Mouse (Mus musculus): ENCODE data around the gene Ripor2.

Gene Ripor2

DNA sequence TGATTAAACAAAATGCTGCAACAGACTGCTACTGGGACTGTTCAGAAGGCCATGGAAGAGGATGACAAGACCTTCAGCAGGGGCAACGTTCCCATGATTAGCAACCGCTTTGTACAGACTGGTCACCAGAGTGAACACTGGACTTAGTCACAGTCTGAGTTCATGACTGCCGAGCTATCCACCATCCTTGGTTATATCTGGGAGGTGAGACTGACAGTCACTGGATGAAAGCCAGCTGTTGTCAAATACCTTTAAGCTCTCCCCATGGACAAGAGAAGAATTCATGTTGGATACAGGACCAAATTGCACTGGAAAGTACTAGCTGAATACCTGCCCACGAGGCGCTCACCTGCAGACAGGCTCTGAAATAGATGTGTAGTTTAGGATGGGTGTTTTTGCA lies 2.4 kb downstream of the Ripor2 start:
- DNase-seq (ENCODE audit: low spot score) = no peak

DNA sequence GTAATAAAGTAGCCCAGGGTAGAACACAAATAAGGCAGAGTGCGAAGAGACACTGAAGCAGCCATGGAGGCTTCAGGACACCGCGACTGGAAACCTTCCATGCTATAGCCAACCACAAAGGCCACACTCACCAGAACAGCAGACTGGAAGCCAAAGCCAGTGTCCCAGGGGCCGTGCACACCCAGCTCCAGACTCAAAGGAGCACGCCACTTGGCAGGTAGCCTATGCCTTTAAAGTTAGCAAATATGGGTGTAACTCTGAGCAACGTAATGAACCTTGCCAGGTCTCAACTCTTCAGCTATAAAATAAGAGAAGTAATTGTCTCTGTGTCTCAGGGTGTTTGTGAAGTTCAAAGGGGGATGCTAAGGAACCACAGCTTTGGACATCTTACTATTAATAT lies 2.9 kb downstream of the Ripor2 start:
- DNase-seq (ENCODE audit: low spot score) = no peak

DNA sequence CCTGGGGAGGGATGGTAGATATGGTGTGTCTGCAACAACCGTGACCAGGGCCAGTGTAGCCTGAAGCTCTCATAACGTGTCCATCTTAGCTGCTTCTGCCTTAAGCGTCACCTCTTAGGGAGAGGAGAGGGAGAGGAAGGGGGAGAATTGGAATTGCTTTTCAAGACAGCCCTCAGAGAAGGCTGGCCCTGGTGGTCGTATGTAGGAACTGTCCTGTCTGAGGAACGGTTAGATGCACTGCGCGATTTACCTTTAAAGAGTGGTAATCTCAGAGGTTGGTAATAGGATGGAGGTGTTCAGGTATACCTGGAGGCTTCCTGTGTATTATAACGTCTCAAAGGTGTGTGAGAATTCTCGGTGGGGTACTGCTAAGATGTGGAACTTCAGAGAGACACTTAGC lies 3.4 kb downstream of the Ripor2 start:
- DNase-seq (ENCODE audit: low spot score) = no peak

DNA sequence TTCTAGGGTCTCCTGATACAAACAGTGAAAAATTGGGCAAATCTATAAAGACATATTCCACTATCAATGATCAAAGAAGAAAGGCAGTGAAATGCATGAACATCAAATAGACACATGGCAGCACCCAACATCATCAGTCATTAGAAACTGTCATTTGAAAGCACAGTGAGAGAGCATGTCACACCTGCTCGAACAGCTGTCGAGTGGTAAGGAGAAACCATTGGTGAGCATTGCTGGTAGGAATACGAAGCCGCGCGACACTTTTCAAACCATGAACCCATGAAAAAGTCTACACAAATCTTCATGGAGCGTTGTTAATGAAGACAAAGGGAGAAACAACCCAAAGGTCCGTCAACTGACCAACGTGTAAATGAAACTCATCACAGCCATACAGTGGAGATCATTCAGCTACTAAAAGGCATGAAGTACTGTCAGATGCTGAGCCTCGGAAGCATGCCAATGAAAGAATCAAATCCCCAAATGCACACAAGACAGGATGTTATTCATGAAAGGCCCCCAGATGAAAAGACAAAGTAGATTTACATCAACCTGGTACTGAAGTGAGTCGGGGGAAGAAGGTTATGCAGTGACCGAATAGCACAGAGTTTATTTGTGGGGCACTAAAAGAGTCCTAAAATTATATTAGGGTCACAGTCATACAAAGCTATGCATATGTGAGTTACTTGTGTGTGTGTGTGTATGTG lies 5.4 kb downstream of the Ripor2 start:
- no peak for DNase-seq (ENCODE audit: low spot score)

GRCm38 (mm10) chr13:24588603-24589002 lies 6.6 kb downstream of the Ripor2 start:
- no peak for DNase-seq (ENCODE audit: low spot score)

GRCm38 (mm10) chr13:24591737-24592136 lies 9.7 kb downstream of the Ripor2 start:
- DNase-seq (ENCODE audit: low spot score) = no peak

DNA sequence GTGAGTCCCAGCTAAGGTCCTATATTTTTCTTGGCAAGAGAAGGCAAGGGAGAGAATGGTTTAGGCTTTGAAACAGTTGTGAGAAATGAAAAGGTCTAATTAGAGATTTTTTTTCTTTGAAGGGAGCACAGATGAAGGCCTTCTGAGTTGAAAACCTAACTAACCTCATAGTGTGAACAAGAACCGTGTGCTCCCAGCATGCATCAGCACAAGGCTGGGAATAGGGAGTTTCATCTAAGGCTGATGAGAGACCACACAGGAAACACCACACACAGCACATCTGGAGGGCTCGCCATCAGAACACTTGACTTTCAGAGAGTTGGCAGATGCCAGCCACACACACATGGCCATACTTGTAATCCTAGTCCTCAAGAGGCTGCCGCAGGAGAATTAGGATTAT lies 12.3 kb downstream of the Ripor2 start:
- DNase-seq (ENCODE audit: low spot score) = no peak

GRCm38 (mm10) chr13:24599631-24600041 lies 17.6 kb downstream of the Ripor2 start:
- no peak for DNase-seq (ENCODE audit: low spot score)

DNA sequence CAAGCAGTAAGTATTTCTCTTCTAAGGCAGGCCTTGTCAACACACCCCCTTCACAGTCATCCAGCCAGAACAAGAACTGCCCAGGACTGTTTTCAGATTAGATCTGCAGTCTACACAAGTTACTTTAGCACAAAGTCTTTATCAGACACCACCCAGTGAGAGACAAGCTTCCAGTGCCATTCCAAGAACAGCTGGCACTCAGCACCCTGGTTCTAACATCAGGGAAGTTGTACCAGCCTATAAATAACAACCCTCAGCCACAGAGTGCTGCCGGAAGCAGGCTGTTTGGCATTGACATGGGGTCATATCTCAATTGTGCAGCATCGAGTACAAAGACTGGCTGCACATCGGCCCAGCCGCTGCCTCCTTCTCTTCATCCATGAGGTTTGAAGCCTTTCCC lies 21.0 kb downstream of the Ripor2 start:
- DNase-seq (ENCODE audit: low spot score) = no peak

- no peak for DNase-seq (ENCODE audit: low spot score)
Measured at GRCm38 (mm10) chr13:24603591-24604009, 21.6 kb downstream of the Ripor2 start.

DNA sequence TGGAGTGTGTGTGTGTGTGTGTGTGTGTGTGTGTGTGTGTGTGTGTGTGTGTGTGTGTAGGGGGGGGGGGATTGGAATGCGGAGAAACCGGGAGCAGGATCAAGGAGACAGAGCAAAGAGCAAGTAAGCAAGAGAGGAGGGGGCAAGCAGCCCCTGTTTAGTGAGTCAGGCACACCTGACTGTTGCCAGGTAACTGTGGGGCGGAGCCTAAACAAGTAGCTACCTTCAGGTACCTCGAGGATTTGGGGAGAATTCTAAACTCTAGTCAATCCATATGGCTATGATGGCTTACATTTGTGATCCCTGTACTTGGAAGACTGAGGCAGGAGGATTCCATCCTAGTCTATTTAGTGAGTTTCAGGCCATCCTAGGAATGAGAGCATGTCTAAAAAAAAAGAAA lies 22.1 kb downstream of the Ripor2 start:
- DNase-seq (ENCODE audit: low spot score) = no peak

GRCm38 (mm10) chr13:24604761-24605591 lies 23.0 kb downstream of the Ripor2 start:
- no peak for DNase-seq (ENCODE audit: low spot score)

GRCm38 (mm10) chr13:24605755-24606154 lies 23.8 kb downstream of the Ripor2 start:
- DNase-seq (ENCODE audit: low spot score) = no peak

DNA sequence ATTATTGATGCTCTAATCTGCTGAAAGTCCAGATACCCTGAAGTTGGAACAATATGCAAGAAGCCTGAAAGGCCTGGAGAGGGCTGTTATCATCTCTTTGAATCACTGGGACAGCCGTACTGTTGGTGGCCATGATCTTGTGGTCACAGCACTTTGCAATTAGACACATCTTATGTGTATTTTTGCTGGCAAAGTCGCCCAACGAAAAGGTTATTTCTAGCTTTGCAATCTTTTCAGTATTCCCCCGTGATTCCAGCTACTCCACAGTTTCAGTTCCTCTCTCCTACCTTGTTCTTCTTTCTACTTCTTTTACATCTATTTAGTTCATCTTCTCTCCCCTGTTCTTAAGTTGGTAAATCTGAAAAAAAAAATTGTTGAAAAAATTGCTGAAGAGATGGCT lies 26.0 kb downstream of the Ripor2 start:
- DNase-seq (ENCODE audit: low spot score) = no peak

GRCm38 (mm10) chr13:24608709-24609108 lies 26.7 kb downstream of the Ripor2 start:
- no peak for DNase-seq (ENCODE audit: low spot score)

DNA sequence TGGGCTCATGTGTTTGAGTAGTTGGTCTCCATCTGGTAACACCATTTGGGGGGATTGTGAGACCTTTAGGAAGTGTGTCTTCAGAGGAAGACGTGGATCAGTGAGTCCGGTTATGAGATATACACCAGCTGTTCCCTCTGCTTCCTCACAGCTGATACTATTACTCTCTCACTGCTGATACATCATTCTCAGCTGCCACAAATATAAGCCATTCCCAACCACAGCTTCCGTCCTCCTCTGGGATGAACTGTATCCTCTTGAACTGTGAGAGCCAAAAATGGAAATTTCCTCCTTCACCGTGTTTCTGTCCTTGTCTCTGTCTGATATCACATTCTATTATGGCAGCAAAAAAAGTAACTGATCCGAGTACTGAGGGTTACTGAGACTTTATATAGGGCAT lies 28.9 kb downstream of the Ripor2 start:
- no peak for DNase-seq (ENCODE audit: low spot score)

GRCm38 (mm10) chr13:24613031-24613430 lies 31.0 kb downstream of the Ripor2 start:
- no peak for DNase-seq (ENCODE audit: low spot score)

DNA sequence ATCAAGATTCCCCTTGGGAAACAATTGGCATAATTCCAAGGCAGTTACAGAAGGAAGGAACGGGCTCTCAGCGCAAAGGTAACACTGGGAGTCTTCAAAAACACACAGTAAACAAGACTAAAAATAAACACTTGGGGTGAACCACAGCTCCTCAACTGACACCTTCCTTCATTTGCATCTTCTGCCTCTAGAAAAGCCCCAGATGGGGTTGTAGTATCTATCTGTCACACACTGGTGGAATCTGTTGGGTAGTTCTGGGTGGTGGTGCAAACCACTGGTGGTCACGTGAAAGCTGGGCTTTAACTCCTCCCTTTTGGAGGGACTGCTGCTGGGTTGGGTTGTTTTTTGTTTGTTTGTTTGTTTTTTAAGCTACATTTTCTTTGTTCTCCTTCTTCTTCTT lies 31.4 kb downstream of the Ripor2 start:
- no peak for DNase-seq (ENCODE audit: low spot score)

- DNase-seq (ENCODE audit: low spot score) = no peak
Measured at GRCm38 (mm10) chr13:24613927-24614780, 32.2 kb downstream of the Ripor2 start.

DNA sequence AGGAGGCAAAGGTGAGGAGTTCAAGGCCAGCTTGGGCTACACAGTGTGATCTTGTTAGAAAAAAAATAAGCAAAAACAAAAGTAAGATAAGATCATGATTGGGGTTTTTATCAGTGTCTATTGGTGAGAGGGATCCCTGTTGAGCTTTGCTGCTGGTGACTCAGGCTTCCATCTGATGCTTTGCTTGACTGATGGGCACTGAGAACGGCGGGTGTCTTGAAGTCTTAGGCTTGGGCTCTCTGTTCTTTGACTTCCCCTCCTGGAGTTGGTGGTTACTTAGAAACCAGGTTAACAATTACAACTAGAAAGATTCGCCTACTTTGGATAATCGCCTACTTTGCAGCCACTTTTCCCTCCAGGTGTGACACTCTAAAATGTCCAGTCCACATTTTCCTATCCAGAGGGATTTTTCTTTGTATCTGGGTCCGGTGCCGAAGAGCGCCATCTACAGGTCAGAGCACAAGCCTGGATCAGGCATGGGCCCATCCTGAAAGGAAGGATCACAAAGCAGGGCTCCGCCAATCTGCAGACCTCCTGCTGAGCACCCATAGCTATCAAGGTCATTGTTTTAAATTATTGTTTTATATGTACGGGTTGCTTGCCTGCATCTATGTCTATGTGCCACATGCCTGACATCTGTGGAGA lies 34.1 kb downstream of the Ripor2 start:
- no peak for DNase-seq (ENCODE audit: low spot score)

GRCm38 (mm10) chr13:24616645-24617044 lies 34.7 kb downstream of the Ripor2 start:
- no peak for DNase-seq (ENCODE audit: low spot score)
